Mouse (Mus musculus) CH12.LX (cell line): ENCODE results near the gene Jam2.
A peak's percentile ranks its signal among the peaks of the same experiment; 100 is the strongest.

ENCODE experiments used
- CHD1 ChIP-seq: IDR thresholded peaks from 2 replicates; pipeline ENCODE4 v1.6.1; 2012; ENCODE audit warnings: low read depth, low read length, improper control_type of control experiment, inconsistent platforms
- MYC ChIP-seq: IDR thresholded peaks from 2 replicates; pipeline ENCODE4 v1.6.1; 2011; ENCODE audit warnings: low read depth, mild to moderate bottlenecking, improper control_type of control experiment, low read length

GRCm38 (mm10) chr16:84735166-84736105 is 38.5 kb upstream of the Jam2 start, which contains the start of gene Mrpl39:
- TF ChIP-seq CHD1 = peak; percentile 95; the same call in 1 of the 2 replicates
- peak; percentile 40; the same call in 1 of the 2 replicates for TF ChIP-seq MYC
